Mouse (Mus musculus) brain, embryonic 14.5 days (tissue): Measurements from ENCODE around the gene Ssr1.
A peak's percentile ranks its signal among the peaks of the same experiment; 100 is the strongest.

Source experiments
- CTCF ChIP-seq: fragments of 200-500 bp; IDR thresholded peaks from 2 replicates; pipeline ENCODE4 v1.5.1; 2012; ENCODE audit warnings: inconsistent platforms, mild to moderate bottlenecking, moderate library complexity, borderline replicate concordance; ENCODE audit not compliant: insufficient read depth, insufficient read length; ENCODE audit errors: extremely low read depth
- POLR2A ChIP-seq: fragments of 200-500 bp; IDR thresholded peaks from 2 replicates; pipeline ENCODE4 v1.6.1; 2012; ENCODE audit warnings: mild to moderate bottlenecking, inconsistent platforms, borderline replicate concordance; ENCODE audit not compliant: poor library complexity, insufficient read depth, insufficient read length, severe bottlenecking; ENCODE audit errors: extremely low read depth

- TF ChIP-seq CTCF, result no peak
- TF ChIP-seq POLR2A, result 0 out of 2 replicates have a peak, but pooled peaks have one; percentile 64
Measured at GRCm38 (mm10) chr13:37993704-37994404, at the start of gene Ssr1.
